Mouse (Mus musculus) myocyte (in vitro differentiated cells): ENCODE data around the gene Camk1g.
A peak's percentile ranks its signal among the peaks of the same experiment; 100 is the strongest.

Experiments used
- CEBPB ChIP-seq: IDR thresholded peaks from 2 replicates; pipeline ENCODE4 v1.6.1; 2011; ENCODE audit warnings: mild to moderate bottlenecking, moderate library complexity; ENCODE audit not compliant: poor library complexity, insufficient read depth, severe bottlenecking
- MAX ChIP-seq: IDR thresholded peaks from one replicate; pipeline ENCODE4 v1.6.1; 2011; ENCODE audit warnings: low read depth, mild to moderate bottlenecking, control low read depth
- MYOD1 ChIP-seq, 3 experiments: IDR thresholded peaks; one replicate each; pipeline ENCODE4 v1.6.1; 2011; ENCODE audit warnings: control low read depth in 2 of 3, low read depth in 2 of 3, mild to moderate bottlenecking in 2 of 3, moderate library complexity in 1 of 3; ENCODE audit not compliant: insufficient read length in 2 of 3, control insufficient read depth in 1 of 3
- MYOG ChIP-seq, 3 experiments: IDR thresholded peaks; one replicate each; pipeline ENCODE4 v1.6.1; 2011; ENCODE audit warnings: control low read depth in 2 of 3, low read depth in 2 of 3, mild to moderate bottlenecking in 2 of 3; ENCODE audit not compliant: insufficient read length in 2 of 3, control insufficient read depth in 1 of 3, insufficient read depth in 1 of 3
- POLR2A ChIP-seq: IDR thresholded peaks from one replicate; pipeline ENCODE4 v1.6.1; 2011; ENCODE audit warnings: low read depth, mild to moderate bottlenecking, control low read depth, moderate library complexity; ENCODE audit not compliant: insufficient read length
- REST ChIP-seq: IDR thresholded peaks from one replicate; pipeline ENCODE4 v1.6.1; 2011; ENCODE audit warnings: mild to moderate bottlenecking, control low read depth, moderate library complexity; ENCODE audit not compliant: insufficient read depth, insufficient read length
- SRF ChIP-seq: IDR thresholded peaks from one replicate; pipeline ENCODE4 v1.6.1; 2011; ENCODE audit warnings: low read depth; ENCODE audit not compliant: control insufficient read depth, insufficient read length
- TCF12 ChIP-seq: IDR thresholded peaks from one replicate; pipeline ENCODE4 v1.6.1; 2011; ENCODE audit warnings: mild to moderate bottlenecking, control low read depth; ENCODE audit not compliant: poor library complexity, insufficient read depth, severe bottlenecking
- USF1 ChIP-seq: IDR thresholded peaks from one replicate; pipeline ENCODE4 v1.6.1; 2011; ENCODE audit warnings: low read depth, mild to moderate bottlenecking, control low read depth, moderate library complexity

GRCm38 (mm10) chr1:193400348-193400747 is 30.2 kb upstream of the Camk1g start:
- TF ChIP-seq POLR2A (no peak), TCF12 (peak; percentile 35), SRF (no peak), USF1 (peak; percentile 97), REST (no peak), MAX (no peak), MYOG (IDR thresholded peaks at IDR 0.05; ENCODE audit: control insufficient read depth in 1 of 3, insufficient read depth in 1 of 3, insufficient read length in 2 of 3, low read depth in 2 of 3) (peak in 2 of 3 experiments; percentile 48 to 54), CEBPB (peak; percentile 18; the same call in 1 of the 2 replicates), MYOD1 (IDR thresholded peaks at IDR 0.05; ENCODE audit: control insufficient read depth in 1 of 3, insufficient read length in 2 of 3, low read depth in 2 of 3) (peak; percentile 22 to 77 (median 70))
